In genomic region chr8:4193588-4193894, GRCm38 (mm10) we compare ENCODE assay signal across 10 mouse cellular contexts. TPM values are rescaled to one million over a fixed set of nuclear protein-coding genes. Genes with fewer than 3 reads are reported as not detected.
DNase-seq lines count a peak whose midpoint lies in the region; ATAC-seq lines count a peak whose summit lies in the region.
"Had no signal": no experiment of that assay in that cellular context is flagged by ENCODE, and none has a peak within 500 bp of the region (broad histone marks: within the 10 kb centered on the region; RNA-seq: fewer than 3 reads in every experiment).

No protein-coding gene starts in this region.

- H3K27me3 ChIP-seq in heart, embryonic 13.5 days (replicated peaks), result no peaks in the 10 kb centered on the region; the same call in 1 of the 2 replicates
- peaks cover 4% of the 10 kb centered on the region for H3K27me3 ChIP-seq in megakaryocyte, embryonic 14.5 days (replicated peaks)
- no peaks in the 10 kb centered on the region for H3K27me3 ChIP-seq in limb, embryonic 13.5 days
- no peaks in the 10 kb centered on the region for H3K27me3 ChIP-seq in stomach, embryonic 16.5 days (ENCODE audit: control insufficient read depth, insufficient read depth, low read length)
- H3K27me3 ChIP-seq: limb, embryonic 15.5 days had no signal

- peak overlapping the region; percentile 48 for H3K9ac ChIP-seq in heart, embryonic 13.5 days
- peak overlapping the region; percentile 8; the same call in 1 of the 2 replicates for H3K9ac ChIP-seq in limb, embryonic 13.5 days
- H3K9ac ChIP-seq in stomach, embryonic 16.5 days (ENCODE audit: low read length), result 0 out of 2 replicates have a peak overlapping the region, but pooled peaks have one; percentile 9
- H3K9ac ChIP-seq: limb, embryonic 15.5 days had no signal

- H3K4me2 ChIP-seq in heart, embryonic 13.5 days, result peak overlapping the region; percentile 41
- H3K4me2 ChIP-seq in limb, embryonic 13.5 days (replicated peaks), result peak overlapping the region; percentile 32
- 0 out of 2 replicates have a peak overlapping the region, but pooled peaks have one; percentile 8 for H3K4me2 ChIP-seq in stomach, embryonic 16.5 days (ENCODE audit: low read depth, low read length)
- H3K4me2 ChIP-seq: limb, embryonic 15.5 days had no signal

- H3K9me3 ChIP-seq in heart, embryonic 13.5 days, result no peaks in the 10 kb centered on the region
- H3K9me3 ChIP-seq in megakaryocyte, embryonic 14.5 days, result no peaks in the 10 kb centered on the region
- H3K9me3 ChIP-seq in limb, embryonic 13.5 days, result no peaks in the 10 kb centered on the region
- H3K9me3 ChIP-seq in stomach, embryonic 16.5 days (replicated peaks; ENCODE audit: control insufficient read depth, low read length), result no peaks in the 10 kb centered on the region
- H3K9me3 ChIP-seq: limb, embryonic 15.5 days had no signal

- peaks cover 20% of the 10 kb centered on the region for H3K36me3 ChIP-seq in heart, embryonic 13.5 days
- H3K36me3 ChIP-seq in megakaryocyte, embryonic 14.5 days (replicated peaks; ENCODE audit: low read length), result peaks cover 53% of the 10 kb centered on the region
- H3K36me3 ChIP-seq in limb, embryonic 13.5 days, result peaks cover 34% of the 10 kb centered on the region
- H3K36me3 ChIP-seq in stomach, embryonic 16.5 days (ENCODE audit: control insufficient read depth, insufficient read depth, low read length), result no peaks in the 10 kb centered on the region

- WGBS in heart, embryonic 13.5 days, result 44% methylated on average over 7 of the region's 7 CpGs
- WGBS in limb, embryonic 13.5 days, result 49% methylated on average over 7 of the region's 7 CpGs
- 52% methylated on average over 7 of the region's 7 CpGs for WGBS in stomach, embryonic 16.5 days

- peaks cover 11% of the 10 kb centered on the region; the same call in 1 of the 2 replicates for H3K4me1 ChIP-seq in heart, embryonic 13.5 days
- H3K4me1 ChIP-seq in megakaryocyte, embryonic 14.5 days, result peaks cover 8% of the 10 kb centered on the region
- H3K4me1 ChIP-seq in limb, embryonic 13.5 days, result peaks cover 7% of the 10 kb centered on the region
- H3K4me1 ChIP-seq in stomach, embryonic 16.5 days (ENCODE audit: control insufficient read depth, insufficient read depth, low read length), result no peaks in the 10 kb centered on the region

- no peak overlapping the region for H3K27ac ChIP-seq in heart, embryonic 13.5 days (replicated peaks)
- no peak overlapping the region for H3K27ac ChIP-seq in limb, embryonic 13.5 days
- H3K27ac ChIP-seq in stomach, embryonic 16.5 days (ENCODE audit: low read length), result no peak overlapping the region
- H3K27ac ChIP-seq: limb, embryonic 15.5 days had no signal

- no peak overlapping the region for H3K4me3 ChIP-seq in heart, embryonic 13.5 days
- H3K4me3 ChIP-seq in megakaryocyte, embryonic 14.5 days (replicated peaks), result peak overlapping the region; percentile 30
- H3K4me3 ChIP-seq in limb, embryonic 13.5 days, result no peak overlapping the region
- no peak overlapping the region for H3K4me3 ChIP-seq in stomach, embryonic 16.5 days (replicated peaks; ENCODE audit: low read length)
- H3K4me3 ChIP-seq: limb, embryonic 15.5 days had no signal

- no peak for DNase-seq in heart, adult 8-10 months (ENCODE audit: low spot score)
- DNase-seq in ovary, postnatal 36 days (ENCODE audit: low spot score), result no peak
- no peak for DNase-seq in frontal cortex, adult 2 months (ENCODE audit: extremely low spot score in 1 of 2, low spot score in 1 of 2)

- no peak for ATAC-seq in heart, embryonic 13.5 days (ENCODE audit: extremely low read depth, insufficient number of reproducible peaks, low FRiP score, low TSS enrichment)
- no peak for ATAC-seq in megakaryocyte, adult 5-6 weeks (ENCODE audit: poor library complexity, severe bottlenecking)
- no peak for ATAC-seq in limb, embryonic 13.5 days (ENCODE audit: low FRiP score, low read depth)
- peak; percentile 16; the same call in 1 of the 2 replicates for ATAC-seq in stomach, embryonic 16.5 days (ENCODE audit: insufficient read depth, low FRiP score)

RNA-seq across cellular contexts. Expression of gene Prr36, which starts 23.7 kb away (rescaled TPM):
- polyA plus RNA-seq in heart, embryonic 13.5 days (2015; fragmentation: Nextera tagmentation; extraction: Ambion mirVana), result 0.72 and 0.87 TPM in 2 replicates
- total RNA-seq in heart, adult 8-10 months (2022), result not detected
- polyA plus RNA-seq in megakaryocyte, embryonic 14.5 days (2012; ENCODE audit: insufficient read depth, low replicate concordance), result 0.22 TPM in 1 of 2 replicates, not detected in the other
- total RNA-seq in megakaryocyte, adult 5-6 weeks (2015), result 0.09 and 0.14 TPM in 2 replicates
- not detected in 2 replicates for total RNA-seq in megakaryocyte, adult 5-6 weeks (2017)
- polyA plus RNA-seq in limb, embryonic 13.5 days (2015; fragmentation: Nextera tagmentation; extraction: Ambion mirVana), result 1.3 and 1.6 TPM in 2 replicates
- polyA plus RNA-seq in stomach, embryonic 16.5 days (2015; fragmentation: Nextera tagmentation; extraction: Ambion mirVana), result 2.4 and 2.7 TPM in 2 replicates
- 17.4 and 18.3 TPM in 2 replicates for polyA plus RNA-seq in frontal cortex, adult 2 months (2012; rRNA removed)
- total RNA-seq: neutrophil, adult 5-6 weeks had no signal

RNA-seq across cellular contexts. Expression of gene Evi5l, which starts 27.2 kb away (rescaled TPM):
- 14.3 and 15.3 TPM in 2 replicates for polyA plus RNA-seq in heart, embryonic 13.5 days (2015; fragmentation: Nextera tagmentation; extraction: Ambion mirVana)
- total RNA-seq in heart, adult 8-10 months (2022), result 10 to 100 TPM; 19.0 to 26.0 (median 22.9) TPM
- polyA plus RNA-seq in megakaryocyte, embryonic 14.5 days (2012; ENCODE audit: insufficient read depth, low replicate concordance), result 12.6 and 12.9 TPM in 2 replicates
- 3.6 and 4.1 TPM in 2 replicates for total RNA-seq in megakaryocyte, adult 5-6 weeks (2015)
- 4.5 and 6.0 TPM in 2 replicates for total RNA-seq in megakaryocyte, adult 5-6 weeks (2017)
- 31.3 and 34.0 TPM in 2 replicates for polyA plus RNA-seq in limb, embryonic 13.5 days (2015; fragmentation: Nextera tagmentation; extraction: Ambion mirVana)
- 18.9 and 22.2 TPM in 2 replicates for polyA plus RNA-seq in stomach, embryonic 16.5 days (2015; fragmentation: Nextera tagmentation; extraction: Ambion mirVana)
- polyA plus RNA-seq in frontal cortex, adult 2 months (2012; rRNA removed), result 76.1 and 83.7 TPM in 2 replicates

RNA-seq across cellular contexts. Expression of gene Lrrc8e, which starts 33.1 kb away (rescaled TPM):
- 0.06 TPM in 1 of 2 replicates, not detected in the other for polyA plus RNA-seq in heart, embryonic 13.5 days (2015; fragmentation: Nextera tagmentation; extraction: Ambion mirVana)
- total RNA-seq in heart, adult 8-10 months (2022), result 1 to 10 TPM in 1 of 4 experiments, under 1 TPM in 3; 0.41 to 1.3 (median 0.87) TPM
- not detected in 2 replicates for polyA plus RNA-seq in megakaryocyte, embryonic 14.5 days (2012; ENCODE audit: insufficient read depth, low replicate concordance)
- total RNA-seq in megakaryocyte, adult 5-6 weeks (2015), result not detected in 2 replicates
- total RNA-seq in megakaryocyte, adult 5-6 weeks (2017), result not detected in 2 replicates
- 0.41 and 0.62 TPM in 2 replicates for polyA plus RNA-seq in limb, embryonic 13.5 days (2015; fragmentation: Nextera tagmentation; extraction: Ambion mirVana)
- 6.1 and 9.2 TPM in 2 replicates for polyA plus RNA-seq in stomach, embryonic 16.5 days (2015; fragmentation: Nextera tagmentation; extraction: Ambion mirVana)
- polyA plus RNA-seq in frontal cortex, adult 2 months (2012; rRNA removed), result 0.02 TPM in 2 replicates
- total RNA-seq: neutrophil, adult 5-6 weeks had no signal

RNA-seq across cellular contexts. Expression of gene Map2k7, which starts 45.0 kb away (rescaled TPM):
- 18.8 and 22.8 TPM in 2 replicates for polyA plus RNA-seq in heart, embryonic 13.5 days (2015; fragmentation: Nextera tagmentation; extraction: Ambion mirVana)
- 10 to 100 TPM; 69.9 to 84.0 (median 75.2) TPM for total RNA-seq in heart, adult 8-10 months (2022)
- 92.1 and 123 TPM in 2 replicates for polyA plus RNA-seq in megakaryocyte, embryonic 14.5 days (2012; ENCODE audit: insufficient read depth, low replicate concordance)
- 24.6 and 32.4 TPM in 2 replicates for total RNA-seq in megakaryocyte, adult 5-6 weeks (2015)
- 27.1 and 32.4 TPM in 2 replicates for total RNA-seq in megakaryocyte, adult 5-6 weeks (2017)
- 29.3 and 29.9 TPM in 2 replicates for polyA plus RNA-seq in limb, embryonic 13.5 days (2015; fragmentation: Nextera tagmentation; extraction: Ambion mirVana)
- 19.8 and 23.8 TPM in 2 replicates for polyA plus RNA-seq in stomach, embryonic 16.5 days (2015; fragmentation: Nextera tagmentation; extraction: Ambion mirVana)
- 67.1 and 68.3 TPM in 2 replicates for polyA plus RNA-seq in frontal cortex, adult 2 months (2012; rRNA removed)

RNA-seq across cellular contexts. Expression of gene Gm49320, which starts 45.1 kb away (rescaled TPM):
- 0.52 TPM in 1 of 2 replicates, not detected in the other for polyA plus RNA-seq in heart, embryonic 13.5 days (2015; fragmentation: Nextera tagmentation; extraction: Ambion mirVana)
- total RNA-seq in heart, adult 8-10 months (2022), result under 1 TPM in 1 of 4 experiments, not detected in 3; 0.25 TPM
- 12.4 TPM in 1 of 2 replicates, not detected in the other for polyA plus RNA-seq in megakaryocyte, embryonic 14.5 days (2012; ENCODE audit: insufficient read depth, low replicate concordance)
- total RNA-seq in megakaryocyte, adult 5-6 weeks (2015), result not detected in 2 replicates
- total RNA-seq in megakaryocyte, adult 5-6 weeks (2017), result 0.12 TPM in 1 of 2 replicates, not detected in the other
- polyA plus RNA-seq in limb, embryonic 13.5 days (2015; fragmentation: Nextera tagmentation; extraction: Ambion mirVana), result 1.3 and 2.4 TPM in 2 replicates
- polyA plus RNA-seq in stomach, embryonic 16.5 days (2015; fragmentation: Nextera tagmentation; extraction: Ambion mirVana), result 0.79 TPM in 2 replicates
- polyA plus RNA-seq in frontal cortex, adult 2 months (2012; rRNA removed), result 6.1 and 6.3 TPM in 2 replicates
